In the genomic region with DNA sequence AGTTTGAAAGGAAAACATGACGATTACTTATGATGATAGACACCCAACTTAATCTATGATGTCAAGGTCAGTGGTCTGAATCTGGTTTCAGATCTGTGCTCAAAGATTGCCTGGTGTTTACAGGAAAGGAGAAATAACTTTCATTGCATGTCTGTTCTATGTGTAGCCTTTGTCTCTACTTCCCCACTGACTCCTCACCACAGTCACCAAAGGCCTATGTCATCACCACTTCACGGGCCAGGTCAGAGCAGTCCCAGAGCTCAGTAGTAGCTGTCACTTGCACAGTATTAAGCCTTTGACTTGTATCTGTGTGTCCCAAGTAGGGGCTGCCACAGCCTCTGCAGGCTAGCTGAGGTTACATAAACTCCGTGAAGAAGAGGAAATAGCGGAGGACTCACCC, we compare ENCODE assay signal across 13 mouse cellular contexts. TPM values are rescaled to one million over a fixed set of nuclear protein-coding genes. Genes with fewer than 3 reads are reported as not detected.
"Had no signal": no experiment of that assay in that cellular context is flagged by ENCODE, and none has a peak within 500 bp of the region (broad histone marks: within the 10 kb centered on the region; RNA-seq: fewer than 3 reads in every experiment).

No protein-coding gene starts in this region.

- H3K4me3 ChIP-seq: left cerebral cortex, adult 2 months; limb, embryonic 15.5 days; liver, embryonic 15.5 days; lung, embryonic 15.5 days; midbrain, embryonic 13.5 days; neural tube, embryonic 13.5 days had no signal

- H3K36me3 ChIP-seq: limb, embryonic 15.5 days; liver, embryonic 15.5 days; lung, embryonic 15.5 days; midbrain, embryonic 13.5 days; neural tube, embryonic 13.5 days had no signal

- H3K27me3 ChIP-seq: limb, embryonic 15.5 days; lung, embryonic 15.5 days; midbrain, embryonic 13.5 days; neural tube, embryonic 13.5 days had no signal

- H3K9ac ChIP-seq: limb, embryonic 15.5 days; liver, embryonic 15.5 days; lung, embryonic 15.5 days; midbrain, embryonic 13.5 days; neural tube, embryonic 13.5 days had no signal

- H3K4me2 ChIP-seq: limb, embryonic 15.5 days; liver, embryonic 15.5 days; lung, embryonic 15.5 days; midbrain, embryonic 13.5 days; neural tube, embryonic 13.5 days had no signal

- H3K9me3 ChIP-seq: limb, embryonic 15.5 days; liver, embryonic 15.5 days; lung, embryonic 15.5 days; midbrain, embryonic 13.5 days; neural tube, embryonic 13.5 days had no signal

- ATAC-seq: hindbrain, postnatal 0 days; midbrain, embryonic 13.5 days had no signal

- H3K27ac ChIP-seq: hindbrain, postnatal 0 days; left cerebral cortex, adult 2 months; limb, embryonic 15.5 days; liver, embryonic 15.5 days; lung, embryonic 15.5 days; midbrain, embryonic 13.5 days; neural tube, embryonic 13.5 days had no signal

- H3K4me1 ChIP-seq: limb, embryonic 15.5 days; liver, embryonic 15.5 days; lung, embryonic 15.5 days; midbrain, embryonic 13.5 days had no signal

- DNase-seq: kidney, adult 18-20 months; kidney, postnatal 10 days; lung, postnatal 4 days; right cerebral cortex, postnatal 14 days; thymus, adult 18-20 months; thymus, postnatal 14 days had no signal

RNA-seq across cellular contexts. Expression of a gene that starts 23.7 kb away (rescaled TPM):
- polyA plus RNA-seq: midbrain, embryonic 13.5 days; neural tube, embryonic 13.5 days had no signal
